Mouse (Mus musculus) thymus, adult 2 months (tissue): ENCODE data around the gene Qrich1.

ENCODE experiments used
- CTCF ChIP-seq: fragments of 200-500 bp; IDR thresholded peaks from 2 replicates; pipeline ENCODE4 v1.5.1; 2012; ENCODE audit warnings: mild to moderate bottlenecking, control low read depth, low read length, moderate library complexity, borderline replicate concordance; ENCODE audit not compliant: control insufficient read depth, poor library complexity, insufficient read depth; ENCODE audit errors: extremely low read depth
- POLR2A ChIP-seq: fragments of 200-500 bp; IDR thresholded peaks from 2 replicates; pipeline ENCODE4 v1.6.1; 2012; ENCODE audit warnings: mild to moderate bottlenecking, low read length, control low read depth, moderate library complexity; ENCODE audit not compliant: control insufficient read depth, poor library complexity, insufficient read depth; ENCODE audit errors: extremely low read depth

DNA sequence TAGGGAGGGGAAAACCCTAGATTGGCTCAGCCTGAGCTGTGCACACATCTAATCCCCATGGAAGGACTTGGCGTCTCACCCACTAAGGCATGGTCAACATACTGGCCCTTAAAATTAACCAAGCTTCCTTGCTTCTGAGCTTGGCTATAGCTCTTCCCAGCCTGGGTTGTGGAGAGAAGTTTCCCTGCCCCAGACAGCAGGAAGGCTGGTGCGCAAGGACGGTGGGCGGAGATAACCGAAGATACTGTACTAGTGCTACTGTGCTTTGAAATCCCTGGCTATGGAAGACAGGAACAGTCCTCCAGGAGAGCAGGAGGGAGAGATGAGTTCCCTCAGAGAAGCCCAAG is 62.7 kb downstream of the Qrich1 start:
- TF ChIP-seq CTCF (no peak), POLR2A (no peak)
